Mouse (Mus musculus) cerebellum, adult 2 months (tissue): ENCODE results near the gene Smarcd1. TPM values are rescaled to one million over a fixed set of nuclear protein-coding genes. Genes with fewer than 3 reads are reported as not detected.
A peak's percentile ranks its signal among the peaks of the same experiment; 100 is the strongest.

Experiments
- DNase-seq, 2 experiments: peaks; one replicate each; pipeline ENCODE4 v3.0.0; 2021
- H3K27ac ChIP-seq: fragments of 200-500 bp; 2 replicates; pipeline ENCODE4 v1.5.1; 2012; ENCODE audit warnings: low read length, control low read depth, inconsistent platforms; ENCODE audit not compliant: insufficient read depth
- H3K27me3 ChIP-seq: fragments of 200-500 bp; 2 replicates; pipeline ENCODE4 v1.6.1; 2012; ENCODE audit warnings: inconsistent platforms, mild to moderate bottlenecking, low read length, moderate library complexity; ENCODE audit not compliant: control insufficient read depth, insufficient read depth
- H3K4me1 ChIP-seq: fragments of 200-500 bp; 2 replicates; pipeline ENCODE4 v1.6.1; 2011; ENCODE audit warnings: low read length; ENCODE audit not compliant: control insufficient read depth, insufficient read depth
- H3K4me3 ChIP-seq: fragments of 200-500 bp; replicated peaks from 2 replicates; pipeline ENCODE3; 2011; ENCODE audit warnings: mild to moderate bottlenecking, low read depth, low read length, control low read depth; ENCODE audit not compliant: insufficient read depth
- CTCF ChIP-seq: fragments of 200-500 bp; IDR thresholded peaks from 2 replicates; pipeline ENCODE4 v1.5.1; 2011; ENCODE audit warnings: low read depth, mild to moderate bottlenecking, control low read depth, low read length, moderate library complexity, borderline replicate concordance; ENCODE audit not compliant: insufficient read depth
- POLR2A ChIP-seq: fragments of 200-500 bp; IDR thresholded peaks from 2 replicates; pipeline ENCODE4 v1.6.1; 2011; ENCODE audit warnings: low read length, control low read depth, borderline replicate concordance; ENCODE audit not compliant: insufficient read depth
- WGBS: fragments of 180-500 bp; shearing (Covaris S2); methylation state at CpG from one replicate; pipeline ENCODE4 v1.1.7; 2018; 5-methylcytosine and 5-hydroxymethylcytosine counted together
- polyA plus RNA-seq: library from polyadenylated mRNA; depleted of rRNA; stranded (reverse); fragments of >200 nt; gene quantifications from 2 replicates; pipeline ENCODE4 v1.2.3, GENCODE M21; 2012; rRNA removed

The Smarcd1 gene
- polyA plus RNA-seq, 1 experiment, result 82.3 TPM

- WGBS, result 93% methylated on average over 2 of the region's 2 CpGs
- H3K4me3 ChIP-seq, result no peak overlapping the region
- no peak overlapping the region for H3K27ac ChIP-seq
- no peak for TF ChIP-seq POLR2A
- no peak for TF ChIP-seq CTCF
- no peaks in the 10 kb centered on the region for H3K27me3 ChIP-seq
- DNase-seq, result no peak
- H3K4me1 ChIP-seq, result peaks cover 2% of the 10 kb centered on the region; the same call in 1 of the 2 replicates
These were observed 29.2 kb downstream of the Smarcd1 start for GRCm38 (mm10) chr15:99731167-99731566.

DNA sequence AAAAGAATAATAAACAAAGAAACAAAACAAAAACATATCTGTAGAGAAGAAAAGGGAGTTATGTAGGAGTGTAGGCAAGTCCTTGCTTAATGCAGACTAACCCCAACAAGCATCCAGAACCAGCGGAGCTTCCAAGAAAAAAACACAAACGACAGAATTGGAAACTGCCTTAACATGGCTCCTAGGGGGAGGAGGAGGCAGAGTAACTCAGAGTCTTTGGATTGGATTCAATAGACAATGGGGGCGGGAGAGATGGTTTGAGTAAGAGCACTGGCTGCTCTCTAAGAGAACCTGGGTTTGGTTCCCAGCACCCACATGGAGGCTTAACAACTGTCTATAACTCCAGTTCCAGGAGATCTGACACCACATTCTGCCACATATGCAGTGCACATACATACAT lies 29.7 kb downstream of the Smarcd1 start:
- no peak overlapping the region for H3K27ac ChIP-seq
- no peak for DNase-seq
- no peak overlapping the region for H3K4me3 ChIP-seq
- TF ChIP-seq CTCF (no peak), POLR2A (no peak)
- H3K4me1 ChIP-seq, result peaks cover 2% of the 10 kb centered on the region; the same call in 1 of the 2 replicates
- H3K27me3 ChIP-seq, result no peaks in the 10 kb centered on the region
- 81% methylated on average over 3 of the region's 3 CpGs for WGBS

DNA sequence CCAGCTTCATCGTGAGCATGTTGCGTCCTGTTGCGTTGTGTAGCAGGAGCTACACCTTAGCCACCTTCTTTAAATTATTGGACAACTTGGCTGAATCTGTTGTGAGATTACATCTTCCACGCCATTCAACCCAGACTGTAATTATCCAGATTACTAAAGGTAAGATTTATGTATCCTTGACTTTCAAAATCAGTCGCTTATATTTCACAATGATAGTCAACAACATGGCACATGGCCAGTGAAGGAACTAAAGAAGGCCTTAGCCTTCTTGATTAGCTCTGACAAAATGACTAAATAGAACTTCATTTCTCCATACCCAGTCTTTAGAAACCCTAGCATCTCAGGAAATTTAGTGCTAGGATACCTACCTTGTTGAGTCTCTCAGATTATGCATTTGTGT lies 31.3 kb downstream of the Smarcd1 start:
- 94% methylated on average over 5 of the region's 5 CpGs for WGBS
- Histone ChIP-seq H3K4me3 (no peak overlapping the region), H3K27ac (no peak overlapping the region), H3K4me1 (peaks cover 5% of the 10 kb centered on the region; the same call in 1 of the 2 replicates), H3K27me3 (no peaks in the 10 kb centered on the region)
- TF ChIP-seq CTCF, result no peak
- TF ChIP-seq POLR2A, result no peak
- DNase-seq, result no peak

GRCm38 (mm10) chr15:99735631-99736030 lies 33.7 kb downstream of the Smarcd1 start:
- H3K27ac ChIP-seq, result no peak overlapping the region
- WGBS, result 80% methylated on average over 2 of the region's 2 CpGs
- no peaks in the 10 kb centered on the region for H3K27me3 ChIP-seq
- peak; percentile 97 to 100 for DNase-seq
- H3K4me1 ChIP-seq, result peaks cover 4% of the 10 kb centered on the region
- no peak overlapping the region for H3K4me3 ChIP-seq
- no peak for TF ChIP-seq POLR2A
- no peak for TF ChIP-seq CTCF

- peak; percentile 28; the same call in 1 of the 2 replicates for TF ChIP-seq CTCF
- TF ChIP-seq POLR2A, result no peak
- 44% methylated on average over 11 of the region's 11 CpGs for WGBS
These were observed 34.7 kb downstream of the Smarcd1 start for GRCm38 (mm10) chr15:99736675-99737074.

DNA sequence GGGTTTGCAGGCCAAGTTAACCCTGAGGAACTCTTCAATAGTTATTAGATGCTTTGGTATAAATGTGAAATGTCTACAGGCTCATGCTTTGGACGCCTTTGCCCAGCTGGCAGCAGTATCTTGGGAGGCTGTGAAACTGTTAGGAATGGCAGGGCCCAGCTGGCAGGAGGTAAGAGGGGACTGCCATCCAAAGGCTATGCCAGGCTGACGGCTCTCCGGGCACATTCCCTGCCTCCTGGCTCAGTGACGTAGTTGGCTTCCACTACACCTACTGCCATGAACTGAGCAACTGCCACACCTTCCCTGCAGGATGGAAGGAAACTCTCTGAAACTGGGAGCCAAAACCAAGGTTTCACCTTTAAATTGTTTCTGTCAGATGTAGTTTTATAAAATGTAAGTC lies 38.3 kb downstream of the Smarcd1 start:
- 16% methylated on average over 4 of the region's 4 CpGs for WGBS
- peak; percentile 52 to 73 for DNase-seq
- Histone ChIP-seq H3K4me3 (no peak overlapping the region), H3K27ac (no peak overlapping the region), H3K27me3 (no peaks in the 10 kb centered on the region), H3K4me1 (peaks cover 4% of the 10 kb centered on the region)
- TF ChIP-seq CTCF, result no peak
- no peak for TF ChIP-seq POLR2A

More at GRCm38 (mm10) chr15:99736675-99737074, 34.7 kb downstream of the Smarcd1 start:
- Histone ChIP-seq H3K4me1 (peaks cover 4% of the 10 kb centered on the region), H3K27ac (no peak overlapping the region), H3K4me3 (no peak overlapping the region), H3K27me3 (no peaks in the 10 kb centered on the region)
- DNase-seq, result no peak

- TF ChIP-seq POLR2A, result no peak
- TF ChIP-seq CTCF, result no peak
- Histone ChIP-seq H3K4me1 (no peaks in the 10 kb centered on the region), H3K27me3 (no peaks in the 10 kb centered on the region), H3K27ac (no peak overlapping the region), H3K4me3 (no peak overlapping the region)
- WGBS, result 41% methylated on average over 3 of the region's 3 CpGs
- DNase-seq, result no peak
These were observed 52.3 kb downstream of the Smarcd1 start for GRCm38 (mm10) chr15:99754204-99754603.

Other genes with a start within 250 kb of the Smarcd1 start
- 12.3 TPM in 2 replicates for gene Nckap5l, start 244.4 kb upstream of the Smarcd1 start, polyA plus RNA-seq
- gene Bcdin3d, start 227.4 kb upstream of the Smarcd1 start, polyA plus RNA-seq, result 11.6 and 12.4 TPM in 2 replicates
- 241 and 263 TPM in 2 replicates for gene Faim2, start 174.0 kb upstream of the Smarcd1 start, polyA plus RNA-seq
- 0.23 and 0.43 TPM in 2 replicates for gene Aqp2, start 123.1 kb upstream of the Smarcd1 start, polyA plus RNA-seq
- 0.36 and 0.56 TPM in 2 replicates for gene Aqp5, start 111.3 kb upstream of the Smarcd1 start, polyA plus RNA-seq
- gene Aqp6, start 100.7 kb upstream of the Smarcd1 start, polyA plus RNA-seq, result 29.0 and 38.4 TPM in 2 replicates
- 15.5 and 15.6 TPM in 2 replicates for gene Racgap1, start 50.5 kb upstream of the Smarcd1 start, polyA plus RNA-seq
- 102 and 104 TPM in 2 replicates for gene Asic1, start 31.8 kb upstream of the Smarcd1 start, polyA plus RNA-seq
- not detected in 2 replicates for gene Gm17349, start 3.4 kb downstream of the Smarcd1 start, polyA plus RNA-seq
- 130 and 143 TPM in 2 replicates for gene Gpd1, start 15.4 kb downstream of the Smarcd1 start, polyA plus RNA-seq
- gene Cox14, start 23.5 kb downstream of the Smarcd1 start, polyA plus RNA-seq, result 351 and 364 TPM in 2 replicates
- 40.2 and 45.5 TPM in 2 replicates for gene Cers5, start 70.8 kb downstream of the Smarcd1 start, polyA plus RNA-seq
- 12.3 and 13.5 TPM in 2 replicates for gene Lima1, start 173.3 kb downstream of the Smarcd1 start, polyA plus RNA-seq